Mouse (Mus musculus): ENCODE measurements around the gene Anks1. TPM values are rescaled to one million over a fixed set of nuclear protein-coding genes. Genes with fewer than 3 reads are reported as not detected.

The Anks1 gene
- 34.0 and 35.0 TPM in 2 replicates for total RNA-seq (2021)
- long read RNA-seq, full-length matches to known transcripts = 11 of 27 reads
- long read RNA-seq, partial matches to known transcripts = 6 of 27 reads
- long read RNA-seq, other reads (novel, unspliced or antisense) = 10 of 27 reads

DNA sequence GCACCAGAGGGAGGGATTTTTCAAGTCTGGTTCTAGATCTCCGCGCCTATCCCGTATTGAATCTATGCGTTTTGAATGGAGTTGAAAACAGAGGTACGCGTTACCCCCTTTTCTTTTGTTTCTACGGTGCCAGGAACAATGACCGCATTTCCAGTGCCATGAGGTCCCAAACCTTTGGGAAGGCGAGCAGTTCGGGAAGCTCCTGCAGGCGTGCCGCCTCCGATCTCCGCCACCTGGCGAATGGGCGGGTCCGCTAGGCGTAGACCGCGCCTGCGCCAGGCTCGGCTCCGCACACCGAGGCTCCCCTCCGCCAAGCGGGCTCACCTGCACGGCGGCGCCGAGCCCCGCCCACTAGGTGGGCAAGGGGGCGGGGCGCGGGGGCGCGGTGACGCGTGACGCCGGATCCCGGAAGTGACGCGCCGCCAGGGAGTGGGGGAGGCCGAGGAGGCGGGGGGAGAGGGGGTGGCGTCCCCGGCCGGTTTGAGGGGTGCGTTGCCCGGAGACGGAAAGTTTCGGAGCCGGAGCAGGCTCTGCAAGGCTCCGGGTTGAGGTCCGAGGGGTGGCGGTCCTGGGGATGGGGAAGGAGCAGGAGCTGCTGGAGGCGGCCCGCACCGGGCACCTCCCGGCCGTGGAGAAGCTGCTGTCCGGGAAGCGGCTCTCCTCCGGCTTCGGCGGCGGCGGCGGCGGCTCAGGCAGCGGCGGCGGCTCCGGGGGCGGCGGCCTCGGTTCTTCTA, at the start of gene Anks1:
Gene Anks1 (plus strand): TSS at position 419 of the 734 bp plus-strand sequence.
- DNase-seq = peak; percentile 94

DNA sequence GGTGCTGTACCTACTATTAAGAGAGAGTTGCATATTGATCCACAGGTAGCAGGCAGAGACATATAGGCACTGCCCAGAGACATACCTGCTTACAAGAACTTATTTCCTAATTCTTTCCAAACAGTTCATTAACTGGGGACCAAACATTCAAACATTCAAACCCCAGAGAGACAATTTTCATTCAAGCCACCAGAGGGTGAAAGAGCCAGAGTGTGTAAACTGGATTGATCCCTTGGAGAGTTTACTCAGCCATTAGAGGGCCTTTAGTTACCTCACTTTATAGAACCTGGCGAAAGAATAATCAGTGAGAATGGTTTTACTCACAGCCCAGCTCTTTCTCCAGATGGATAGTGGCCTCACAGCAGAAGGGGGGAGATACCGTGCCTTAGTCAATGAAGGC, 43.6 kb upstream of the Anks1 start:
- DNase-seq = no peak

- no peak for DNase-seq
Observed at GRCm38 (mm10) chr17:27866737-27867136, 42.4 kb upstream of the Anks1 start.

DNA sequence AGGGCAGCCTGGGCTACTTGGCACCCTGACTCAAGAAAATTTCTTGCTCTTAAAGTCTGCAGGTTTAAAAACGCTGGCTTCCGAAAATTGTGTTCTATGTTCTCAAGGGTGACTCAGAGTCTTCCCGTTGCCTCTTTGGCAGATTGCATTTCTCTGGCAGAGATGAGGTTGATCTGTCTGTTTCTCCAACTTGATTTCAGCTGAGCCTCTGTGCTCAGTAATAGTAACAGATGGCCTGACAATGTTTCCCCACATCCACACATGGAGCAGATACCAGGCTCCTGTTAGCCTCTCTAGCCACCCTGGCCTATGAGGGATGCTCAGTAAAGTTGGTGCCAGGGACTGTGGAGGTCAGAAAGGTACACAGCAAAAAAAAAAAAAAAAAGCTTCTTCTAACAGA, 37.3 kb upstream of the Anks1 start:
- no peak for DNase-seq

- no peak for DNase-seq
Observed at GRCm38 (mm10) chr17:27873583-27873982, 35.5 kb upstream of the Anks1 start.

DNA sequence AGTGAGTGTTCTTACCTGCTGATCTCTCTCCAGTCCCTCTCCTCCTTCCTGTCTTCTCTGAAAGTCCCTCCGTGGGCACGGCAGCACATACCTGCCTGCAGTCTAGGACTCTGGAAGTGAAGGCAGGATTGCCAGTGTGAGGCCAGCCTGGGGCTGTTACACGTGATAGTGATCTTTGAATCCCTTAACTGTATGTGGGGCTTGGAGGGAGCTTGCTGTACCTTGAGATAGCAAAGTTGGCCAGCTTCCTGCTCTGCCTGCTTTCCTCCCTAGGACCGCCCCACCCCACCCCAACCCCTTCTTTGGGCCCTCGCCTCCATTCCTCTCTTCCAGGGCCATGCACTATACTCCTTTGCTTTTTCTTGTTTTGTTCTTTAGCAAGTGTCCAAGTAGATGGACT, 34.6 kb upstream of the Anks1 start:
- no peak for DNase-seq

- DNase-seq = peak; percentile 38
Observed at GRCm38 (mm10) chr17:27881518-27881917, 27.6 kb upstream of the Anks1 start.

GRCm38 (mm10) chr17:27883129-27883528, 26.0 kb upstream of the Anks1 start:
- no peak for DNase-seq

DNA sequence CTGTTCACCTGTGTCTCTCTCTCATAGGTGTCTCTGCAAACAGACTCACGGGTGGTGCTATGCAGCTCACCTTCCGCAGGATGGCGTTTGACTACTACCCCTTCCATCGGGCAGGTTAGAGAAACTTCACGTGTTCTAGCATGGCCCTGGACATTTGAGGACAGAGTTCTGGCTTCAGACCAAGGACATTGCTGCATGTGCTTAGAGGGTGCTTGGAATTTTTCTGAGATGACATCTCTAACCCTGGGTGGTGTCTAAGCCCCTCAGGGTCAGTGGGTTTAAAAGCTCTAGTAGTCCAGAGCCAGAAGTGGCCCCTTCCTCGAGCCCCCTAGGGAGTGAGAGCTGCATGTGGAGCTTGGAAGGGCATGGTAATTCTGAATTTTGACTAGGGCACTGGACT, 25.1 kb upstream of the Anks1 start:
- DNase-seq = no peak

GRCm38 (mm10) chr17:27886499-27887210, 22.5 kb upstream of the Anks1 start:
- peak; percentile 58 for DNase-seq

- DNase-seq = peak; percentile 95
Observed at GRCm38 (mm10) chr17:27907512-27908205, 1.4 kb upstream of the Anks1 start.

DNA sequence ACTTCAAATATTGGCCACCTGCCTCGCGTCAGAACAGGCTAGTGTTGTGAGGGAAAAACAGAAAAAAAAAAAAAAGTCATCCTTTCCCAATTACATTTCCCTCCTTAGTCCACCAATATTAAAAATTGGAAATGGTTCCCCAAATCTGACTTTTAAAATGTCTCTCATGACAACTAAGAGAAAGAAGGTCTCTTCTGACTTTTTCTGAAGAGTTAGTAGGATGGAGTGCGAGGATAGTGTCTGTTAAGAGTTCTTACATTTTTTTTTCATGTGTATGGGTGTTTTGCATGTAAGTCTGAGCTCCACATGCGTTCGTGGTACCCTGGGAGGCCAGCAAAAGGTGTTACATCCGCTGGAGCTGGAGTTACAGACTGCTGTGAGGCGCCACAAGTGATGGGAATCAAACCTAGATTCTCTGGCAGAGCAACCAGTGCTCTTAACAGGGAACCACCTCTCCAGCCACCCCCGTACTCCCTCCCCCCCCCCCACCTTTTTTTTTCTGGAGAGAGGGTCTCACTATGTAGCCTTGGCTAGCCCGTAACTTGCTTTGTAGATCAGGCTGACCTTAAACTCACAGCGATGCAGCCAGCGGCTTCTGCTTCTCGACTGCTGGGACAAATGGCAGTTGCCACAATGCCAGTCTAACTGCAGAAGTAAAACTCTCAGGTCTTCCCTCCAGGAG, 759 bp upstream of the Anks1 start:
- DNase-seq = peak; percentile 21

- DNase-seq = peak; percentile 66
Observed at GRCm38 (mm10) chr17:27909622-27910500, 755 bp downstream of the Anks1 start, which contains the start of gene Taf11. Gene Taf11 (minus strand): TSS chr17:27909844.

- DNase-seq = no peak
Observed at GRCm38 (mm10) chr17:27911371-27911770, 2.3 kb downstream of the Anks1 start.

GRCm38 (mm10) chr17:27914742-27915141, 5.6 kb downstream of the Anks1 start:
- DNase-seq = no peak

- no peak for DNase-seq
Observed at GRCm38 (mm10) chr17:27916366-27916765, 7.3 kb downstream of the Anks1 start.

- no peak for DNase-seq
Observed at GRCm38 (mm10) chr17:27920676-27921075, 11.6 kb downstream of the Anks1 start.

GRCm38 (mm10) chr17:27922174-27922712, 13.1 kb downstream of the Anks1 start:
- DNase-seq = no peak

DNA sequence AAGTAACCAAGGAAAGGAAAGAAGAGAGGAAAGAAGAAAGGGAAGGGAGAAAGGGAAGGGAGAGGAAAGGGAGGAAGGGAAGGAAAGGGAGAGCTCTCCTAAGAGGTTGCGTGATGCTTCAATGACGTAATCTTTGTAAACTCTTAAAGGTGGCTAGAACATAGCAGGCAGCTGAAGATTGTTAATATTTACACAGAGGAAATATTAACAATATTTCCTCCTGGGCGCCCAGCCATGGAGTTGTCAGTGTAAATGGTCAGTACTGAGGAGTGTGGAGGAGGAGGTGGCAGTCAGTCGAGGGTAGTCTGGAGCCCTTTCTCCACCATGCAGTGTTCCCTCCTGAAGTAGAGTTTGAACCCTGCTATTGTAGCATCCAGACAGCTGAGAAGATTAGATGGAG, 15.9 kb downstream of the Anks1 start:
- no peak for DNase-seq

DNA sequence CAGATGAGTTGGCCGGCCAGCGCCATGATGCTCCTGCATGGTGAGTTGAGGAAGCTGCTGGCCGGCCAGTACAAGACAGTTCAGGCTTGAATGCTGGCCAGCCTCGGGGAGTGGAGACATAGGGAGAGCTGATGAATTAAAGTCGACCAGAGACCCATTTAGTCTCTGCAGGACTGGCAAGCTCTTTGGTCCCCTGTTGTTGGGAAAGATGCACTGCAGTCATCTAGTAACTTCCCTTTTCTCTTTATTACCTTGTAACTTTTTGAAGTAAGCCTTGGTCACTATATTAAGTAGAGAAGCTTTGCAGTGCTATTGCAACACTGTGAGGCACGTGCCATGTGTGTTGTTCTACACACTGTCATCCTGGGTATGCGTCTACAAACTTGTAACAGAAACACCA, 16.4 kb downstream of the Anks1 start:
- no peak for DNase-seq

DNA sequence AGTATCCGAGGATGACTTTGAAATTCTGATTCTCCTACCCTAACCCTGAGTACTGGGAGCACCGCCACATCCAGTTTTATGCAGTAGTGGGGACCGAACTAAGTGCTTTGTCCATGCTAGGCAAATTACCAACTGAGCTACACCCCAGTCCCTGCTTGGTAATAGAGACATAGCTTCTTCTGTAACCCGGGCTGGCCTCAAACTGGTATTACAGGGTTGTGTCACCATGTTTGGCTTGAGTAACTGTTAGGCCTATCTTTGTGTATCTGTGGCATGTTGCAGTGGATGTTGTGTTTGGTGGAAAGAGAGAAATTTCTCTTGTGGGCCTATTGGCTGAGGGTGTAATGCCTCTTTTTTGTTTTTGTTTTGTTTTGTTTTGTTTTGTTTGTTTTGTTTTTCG, 21.2 kb downstream of the Anks1 start:
- no peak for DNase-seq

Measured in adrenal gland, postnatal 25 days (tissue).